Mouse (Mus musculus) brain, embryonic 14.5 days (tissue): Measurements from ENCODE around the gene Atrip.

ENCODE experiments used
- CTCF ChIP-seq: fragments of 200-500 bp; IDR thresholded peaks from 2 replicates; pipeline ENCODE4 v1.5.1; 2012; ENCODE audit warnings: inconsistent platforms, mild to moderate bottlenecking, moderate library complexity, borderline replicate concordance; ENCODE audit not compliant: insufficient read depth, insufficient read length; ENCODE audit errors: extremely low read depth
- POLR2A ChIP-seq: fragments of 200-500 bp; IDR thresholded peaks from 2 replicates; pipeline ENCODE4 v1.6.1; 2012; ENCODE audit warnings: mild to moderate bottlenecking, inconsistent platforms, borderline replicate concordance; ENCODE audit not compliant: poor library complexity, insufficient read depth, insufficient read length, severe bottlenecking; ENCODE audit errors: extremely low read depth

GRCm38 (mm10) chr9:109032435-109032834 lies 41.5 kb downstream of the Atrip start:
- TF ChIP-seq CTCF (no peak), POLR2A (no peak)
